Mouse (Mus musculus): ENCODE results near the gene Fxyd6. TPM values are rescaled to one million over a fixed set of nuclear protein-coding genes. Genes with fewer than 3 reads are reported as not detected.

Gene Fxyd6
- polyA plus RNA-seq (2015; fragmentation: Nextera tagmentation; extraction: Ambion mirVana) = 166 and 277 TPM in 2 replicates

GRCm38 (mm10) chr9:45370117-45370561 is at the start of gene Fxyd6:
TSS of gene Fxyd6 (plus strand) at chr9:45370185.

GRCm38 (mm10) chr9:45399434-45399833 is 29.4 kb downstream of the Fxyd6 start, which contains the start of gene Fxyd2:
TSS of gene Fxyd2 (plus strand) at chr9:45399669.

GRCm38 (mm10) chr9:45426456-45426855 is 56.5 kb downstream of the Fxyd6 start, which contains the start of gene Dscaml1:
TSS of gene Dscaml1 (plus strand) at chr9:45426628.

Other genes starting within 250 kb of the Fxyd6 start
- 0.20 and 0.23 TPM in 2 replicates for gene Scn4b, start 231.8 kb upstream of the Fxyd6 start, polyA plus RNA-seq (2015; fragmentation: Nextera tagmentation; extraction: Ambion mirVana)
- 0.18 and 0.43 TPM in 2 replicates for gene BC049352, start 188.2 kb upstream of the Fxyd6 start, polyA plus RNA-seq (2015; fragmentation: Nextera tagmentation; extraction: Ambion mirVana)
- 0.24 TPM in 1 of 2 replicates, not detected in the other for gene Tmprss4, start 166.1 kb upstream of the Fxyd6 start, polyA plus RNA-seq (2015; fragmentation: Nextera tagmentation; extraction: Ambion mirVana)
- 0.95 and 1.6 TPM in 2 replicates for gene Il10ra, start 101.0 kb upstream of the Fxyd6 start, polyA plus RNA-seq (2015; fragmentation: Nextera tagmentation; extraction: Ambion mirVana)
- 0.21 and 0.28 TPM in 2 replicates for gene Tmprss13, start 51.1 kb upstream of the Fxyd6 start, polyA plus RNA-seq (2015; fragmentation: Nextera tagmentation; extraction: Ambion mirVana)
- gene Fxyd2, start 29.5 kb downstream of the Fxyd6 start, polyA plus RNA-seq (2015; fragmentation: Nextera tagmentation; extraction: Ambion mirVana) = 13.2 and 19.6 TPM in 2 replicates
- 0.44 and 0.88 TPM in 2 replicates for gene Dscaml1, start 56.4 kb downstream of the Fxyd6 start, polyA plus RNA-seq (2015; fragmentation: Nextera tagmentation; extraction: Ambion mirVana)

Data from adrenal gland, postnatal 0 days (tissue).